Mouse (Mus musculus): ENCODE data around the gene Zfp777. TPM values are rescaled to one million over a fixed set of nuclear protein-coding genes. Genes with fewer than 3 reads are reported as not detected.

The Zfp777 gene
- polyA plus RNA-seq, 1 experiment, result 22.7 TPM

DNA sequence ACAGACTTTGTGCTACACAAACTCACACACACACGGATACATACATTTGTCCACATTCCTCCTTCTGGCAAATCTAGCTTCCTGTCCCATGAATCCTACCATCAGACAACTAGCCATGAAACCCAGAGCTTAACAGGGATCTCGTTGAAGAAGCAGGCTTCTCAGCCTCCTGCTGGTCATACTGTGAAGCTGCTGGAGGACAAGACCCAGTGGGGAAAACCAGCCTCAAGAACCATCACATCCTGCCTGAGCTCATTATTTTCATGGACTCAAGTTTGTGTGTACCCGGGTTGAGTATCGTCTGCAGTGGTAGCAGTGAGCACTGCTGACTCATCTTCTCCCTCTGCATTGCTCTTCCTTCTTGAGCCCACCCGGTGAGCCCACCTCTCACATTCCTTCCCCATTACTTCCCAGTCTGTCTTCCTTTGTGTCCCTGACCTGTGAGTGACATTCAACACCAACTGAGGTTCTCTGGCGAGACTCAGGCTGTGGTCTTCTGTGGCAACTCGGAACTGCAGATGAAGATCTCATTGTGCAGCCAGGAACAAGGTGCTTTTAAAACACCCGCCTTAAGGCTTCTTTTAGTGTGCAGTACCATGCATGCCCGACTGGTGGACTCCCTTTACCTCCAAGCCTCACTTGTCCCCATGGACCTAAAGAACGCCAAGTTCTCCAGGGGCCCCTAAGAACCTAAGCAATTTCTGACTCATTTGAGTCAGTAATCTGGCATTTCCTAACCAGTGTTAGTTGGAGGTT is 22.6 kb downstream of the Zfp777 start:
- Histone ChIP-seq H3ac (ENCODE audit: control insufficient read depth, insufficient read length) (no peak overlapping the region), H3K27me3 (ENCODE audit: control insufficient read depth, insufficient read depth, insufficient read length) (no peaks in the 10 kb centered on the region), H3K4me3 (no peak overlapping the region), H3K36me3 (ENCODE audit: control insufficient read depth, insufficient read depth) (peaks cover 64% of the 10 kb centered on the region), H3K79me2 (ENCODE audit: control insufficient read depth, insufficient read depth) (no peaks in the 10 kb centered on the region), H3K4me2 (ENCODE audit: low read depth) (no peak overlapping the region)
- TF ChIP-seq MYOG (IDR thresholded peaks at IDR 0.05; ENCODE audit: control insufficient read depth in 1 of 3, insufficient read depth in 1 of 3, insufficient read length in 2 of 3, low read depth in 2 of 3) (no peak), TCF3 (IDR thresholded peaks at IDR 0.05; ENCODE audit: insufficient read length, low read depth) (no peak), REST (IDR thresholded peaks at IDR 0.05; ENCODE audit: insufficient read depth, insufficient read length) (no peak), POLR2A (IDR thresholded peaks at IDR 0.05; ENCODE audit: insufficient read length, low read depth) (no peak), MYOD1 (IDR thresholded peaks at IDR 0.05; ENCODE audit: control insufficient read depth in 1 of 3, insufficient read length in 2 of 3, low read depth in 2 of 3) (no peak), E2F4 (IDR thresholded peaks at IDR 0.05; ENCODE audit: insufficient read depth) (no peak), TCF12 (IDR thresholded peaks at IDR 0.05; ENCODE audit: insufficient read depth, poor library complexity, severe bottlenecking) (no peak), SRF (IDR thresholded peaks at IDR 0.05; ENCODE audit: control insufficient read depth, insufficient read length, low read depth) (no peak), POLR2AphosphoS2 (IDR thresholded peaks at IDR 0.05; ENCODE audit: insufficient read length, low read depth) (no peak), USF1 (IDR thresholded peaks at IDR 0.05; ENCODE audit: low read depth) (no peak), CEBPB (IDR thresholded peaks at IDR 0.05; ENCODE audit: insufficient read depth, poor library complexity, severe bottlenecking) (no peak), MAX (IDR thresholded peaks at IDR 0.05; ENCODE audit: low read depth) (no peak)

DNA sequence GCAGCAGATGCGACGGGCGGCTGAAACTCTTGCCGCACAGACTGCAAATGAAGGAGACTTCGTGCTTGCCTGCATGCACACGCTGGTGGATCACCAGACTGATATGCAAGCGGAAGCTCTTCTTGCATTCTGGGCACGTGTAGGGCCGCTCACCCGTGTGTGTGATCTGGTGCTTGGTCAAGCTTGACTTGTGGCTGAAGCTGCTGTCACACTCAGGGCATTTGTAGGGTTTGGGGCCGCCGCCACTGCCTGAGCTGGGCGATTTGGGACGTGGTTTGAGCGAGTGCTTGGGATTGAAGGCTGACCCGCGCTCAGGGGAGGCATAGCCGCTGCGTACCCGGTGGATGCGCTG is 23.7 kb downstream of the Zfp777 start:
- Histone ChIP-seq H3K79me2 (ENCODE audit: control insufficient read depth, insufficient read depth) (no peaks in the 10 kb centered on the region), H3K4me2 (ENCODE audit: low read depth) (no peak overlapping the region), H3K27me3 (ENCODE audit: control insufficient read depth, insufficient read depth, insufficient read length) (no peaks in the 10 kb centered on the region), H3ac (ENCODE audit: control insufficient read depth, insufficient read length) (no peak overlapping the region), H3K36me3 (ENCODE audit: control insufficient read depth, insufficient read depth) (peaks cover 54% of the 10 kb centered on the region), H3K4me3 (no peak overlapping the region)
- no peak for TF ChIP-seq TCF12 (IDR thresholded peaks at IDR 0.05; ENCODE audit: insufficient read depth, poor library complexity, severe bottlenecking)
- no peak for TF ChIP-seq MYOG (IDR thresholded peaks at IDR 0.05; ENCODE audit: control insufficient read depth in 1 of 3, insufficient read depth in 1 of 3, insufficient read length in 2 of 3, low read depth in 2 of 3)
- no peak for TF ChIP-seq POLR2A (IDR thresholded peaks at IDR 0.05; ENCODE audit: insufficient read length, low read depth)
- TF ChIP-seq MYOD1 (IDR thresholded peaks at IDR 0.05; ENCODE audit: control insufficient read depth in 1 of 3, insufficient read length in 2 of 3, low read depth in 2 of 3), result no peak
- TF ChIP-seq MAX (IDR thresholded peaks at IDR 0.05; ENCODE audit: low read depth), result no peak

DNA sequence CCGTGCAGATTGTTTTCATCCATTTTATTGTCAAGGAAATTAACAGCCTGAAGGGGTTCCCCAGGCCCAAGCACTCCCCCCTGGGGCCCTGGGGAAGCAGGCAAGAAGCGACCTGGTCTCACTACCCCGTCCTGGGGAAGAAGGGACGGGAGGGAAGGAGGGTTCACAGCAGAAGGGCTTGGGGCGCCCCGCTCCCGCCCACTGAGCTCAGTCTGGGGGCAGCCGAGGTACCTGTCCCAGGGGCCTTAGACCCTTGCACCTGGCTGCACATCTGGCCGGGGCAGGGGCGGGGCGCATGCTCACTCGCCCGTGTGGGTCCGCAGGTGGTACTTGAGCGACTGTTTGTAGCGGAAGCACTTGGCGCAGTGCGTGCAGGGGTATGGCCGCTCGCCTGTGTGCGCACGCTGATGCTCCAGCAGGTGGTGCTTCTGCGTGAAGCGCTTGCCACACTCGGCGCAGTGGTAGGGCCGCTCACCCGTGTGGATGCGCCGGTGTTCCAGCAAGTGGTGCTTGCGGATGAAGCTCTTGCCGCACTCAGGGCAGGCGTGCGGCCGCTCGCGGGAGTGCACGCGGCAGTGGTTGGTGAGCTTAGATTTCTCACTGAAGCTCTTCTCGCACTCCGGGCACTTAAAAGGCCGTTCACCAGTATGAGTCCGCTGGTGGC is 24.2 kb downstream of the Zfp777 start:
- Histone ChIP-seq H3K27me3 (ENCODE audit: control insufficient read depth, insufficient read depth, insufficient read length) (no peaks in the 10 kb centered on the region), H3ac (ENCODE audit: control insufficient read depth, insufficient read length) (no peak overlapping the region), H3K4me3 (no peak overlapping the region), H3K4me2 (ENCODE audit: low read depth) (no peak overlapping the region), H3K36me3 (ENCODE audit: control insufficient read depth, insufficient read depth) (peaks cover 48% of the 10 kb centered on the region), H3K79me2 (ENCODE audit: control insufficient read depth, insufficient read depth) (no peaks in the 10 kb centered on the region)
- TF ChIP-seq MYOG (IDR thresholded peaks at IDR 0.05; ENCODE audit: control insufficient read depth in 1 of 3, insufficient read depth in 1 of 3, insufficient read length in 2 of 3, low read depth in 2 of 3), result peak in 1 of 3 experiments; percentile 25
- no peak for TF ChIP-seq SRF (IDR thresholded peaks at IDR 0.05; ENCODE audit: control insufficient read depth, insufficient read length, low read depth)

DNA sequence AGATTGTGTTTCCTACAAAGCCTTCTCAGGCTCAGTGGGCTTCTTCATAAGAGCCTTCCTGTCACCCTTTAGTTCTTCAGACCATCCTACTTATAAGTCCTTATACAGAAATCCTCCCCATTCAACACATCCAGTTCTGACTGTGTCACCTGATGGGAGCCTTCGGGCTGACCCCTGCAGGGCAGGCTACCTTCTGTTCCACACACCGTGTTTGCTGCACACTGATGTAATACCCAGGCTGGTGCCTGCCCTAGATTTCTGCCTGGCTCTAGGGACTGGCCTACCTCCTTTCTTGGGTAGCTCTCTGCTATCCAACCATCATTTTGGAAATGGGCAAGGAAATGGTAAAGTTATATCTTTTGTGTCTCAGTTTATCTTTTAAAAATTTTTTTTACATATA is 26.0 kb downstream of the Zfp777 start:
- TF ChIP-seq CEBPB (IDR thresholded peaks at IDR 0.05; ENCODE audit: insufficient read depth, poor library complexity, severe bottlenecking) (no peak), MYOD1 (IDR thresholded peaks at IDR 0.05; ENCODE audit: control insufficient read depth in 1 of 3, insufficient read length in 2 of 3, low read depth in 2 of 3) (no peak), MYOG (IDR thresholded peaks at IDR 0.05; ENCODE audit: control insufficient read depth in 1 of 3, insufficient read depth in 1 of 3, insufficient read length in 2 of 3, low read depth in 2 of 3) (no peak), POLR2A (IDR thresholded peaks at IDR 0.05; ENCODE audit: insufficient read length, low read depth) (no peak), MAX (IDR thresholded peaks at IDR 0.05; ENCODE audit: low read depth) (no peak), USF1 (IDR thresholded peaks at IDR 0.05; ENCODE audit: low read depth) (no peak), REST (IDR thresholded peaks at IDR 0.05; ENCODE audit: insufficient read depth, insufficient read length) (no peak), SRF (IDR thresholded peaks at IDR 0.05; ENCODE audit: control insufficient read depth, insufficient read length, low read depth) (no peak), POLR2AphosphoS2 (IDR thresholded peaks at IDR 0.05; ENCODE audit: insufficient read length, low read depth) (no peak), TCF12 (IDR thresholded peaks at IDR 0.05; ENCODE audit: insufficient read depth, poor library complexity, severe bottlenecking) (no peak), E2F4 (IDR thresholded peaks at IDR 0.05; ENCODE audit: insufficient read depth) (no peak), TCF3 (IDR thresholded peaks at IDR 0.05; ENCODE audit: insufficient read length, low read depth) (no peak)
- H3K36me3 ChIP-seq (ENCODE audit: control insufficient read depth, insufficient read depth), result peaks cover 40% of the 10 kb centered on the region
- no peak overlapping the region for H3K4me3 ChIP-seq
- H3K79me2 ChIP-seq (ENCODE audit: control insufficient read depth, insufficient read depth), result no peaks in the 10 kb centered on the region
- no peak overlapping the region for H3K4me2 ChIP-seq (ENCODE audit: low read depth)
- no peak overlapping the region for H3ac ChIP-seq (ENCODE audit: control insufficient read depth, insufficient read length)
- H3K27me3 ChIP-seq (ENCODE audit: control insufficient read depth, insufficient read depth, insufficient read length), result no peaks in the 10 kb centered on the region

DNA sequence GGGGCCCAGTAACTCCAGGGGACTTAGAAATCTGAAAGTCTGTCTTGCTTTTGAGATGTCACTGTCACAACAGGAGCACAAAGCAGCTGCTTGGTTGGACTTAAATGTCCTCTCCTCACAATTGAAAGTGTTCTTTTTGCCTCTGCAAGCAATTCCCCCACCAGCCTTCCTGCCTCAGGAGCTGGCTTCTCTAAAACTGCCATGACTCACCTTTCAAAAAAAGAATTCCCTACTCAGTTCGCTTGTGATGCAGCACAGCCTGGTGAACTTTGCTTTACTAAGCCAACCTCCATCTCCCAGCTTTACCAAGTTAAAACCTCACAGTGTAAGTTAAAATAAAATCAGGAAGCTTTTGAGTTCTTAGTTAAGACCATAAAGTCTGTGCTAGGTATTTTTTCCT is 27.0 kb downstream of the Zfp777 start:
- no peak for TF ChIP-seq REST (IDR thresholded peaks at IDR 0.05; ENCODE audit: insufficient read depth, insufficient read length)
- no peak for TF ChIP-seq MYOG (IDR thresholded peaks at IDR 0.05; ENCODE audit: control insufficient read depth in 1 of 3, insufficient read depth in 1 of 3, insufficient read length in 2 of 3, low read depth in 2 of 3)
- no peak for TF ChIP-seq MAX (IDR thresholded peaks at IDR 0.05; ENCODE audit: low read depth)
- TF ChIP-seq CEBPB (IDR thresholded peaks at IDR 0.05; ENCODE audit: insufficient read depth, poor library complexity, severe bottlenecking), result no peak
- no peak for TF ChIP-seq USF1 (IDR thresholded peaks at IDR 0.05; ENCODE audit: low read depth)
- no peak for TF ChIP-seq POLR2A (IDR thresholded peaks at IDR 0.05; ENCODE audit: insufficient read length, low read depth)
- no peak for TF ChIP-seq TCF12 (IDR thresholded peaks at IDR 0.05; ENCODE audit: insufficient read depth, poor library complexity, severe bottlenecking)
- no peak for TF ChIP-seq E2F4 (IDR thresholded peaks at IDR 0.05; ENCODE audit: insufficient read depth)
- no peak for TF ChIP-seq SRF (IDR thresholded peaks at IDR 0.05; ENCODE audit: control insufficient read depth, insufficient read length, low read depth)
- no peak for TF ChIP-seq POLR2AphosphoS2 (IDR thresholded peaks at IDR 0.05; ENCODE audit: insufficient read length, low read depth)
- no peak for TF ChIP-seq TCF3 (IDR thresholded peaks at IDR 0.05; ENCODE audit: insufficient read length, low read depth)
- no peak for TF ChIP-seq MYOD1 (IDR thresholded peaks at IDR 0.05; ENCODE audit: control insufficient read depth in 1 of 3, insufficient read length in 2 of 3, low read depth in 2 of 3)
- Histone ChIP-seq H3K4me3 (no peak overlapping the region), H3ac (ENCODE audit: control insufficient read depth, insufficient read length) (no peak overlapping the region), H3K36me3 (ENCODE audit: control insufficient read depth, insufficient read depth) (peaks cover 30% of the 10 kb centered on the region), H3K4me2 (ENCODE audit: low read depth) (no peak overlapping the region), H3K79me2 (ENCODE audit: control insufficient read depth, insufficient read depth) (no peaks in the 10 kb centered on the region), H3K27me3 (ENCODE audit: control insufficient read depth, insufficient read depth, insufficient read length) (no peaks in the 10 kb centered on the region)
